Mouse (Mus musculus) midbrain, embryonic 11.5 days (tissue): ENCODE data around the gene Col4a6. TPM values are rescaled to one million over a fixed set of nuclear protein-coding genes. Genes with fewer than 3 reads are reported as not detected.

Source experiments
- ATAC-seq: fragments of 200-750 bp; cut with Nextera tagmentation; 2 replicates; pipeline ENCODE4 v1.8.0; 2017; ENCODE audit warnings: moderate TSS enrichment, moderate library complexity; ENCODE audit not compliant: low FRiP score
- DNase-seq: peaks from one replicate; pipeline ENCODE4 v3.0.0; 2015; ENCODE audit warnings: low spot score; ENCODE audit errors: missing footprints
- H3K27ac ChIP-seq: fragments of 300-500 bp; sonication (generic); 2 replicates; pipeline ENCODE4 v1.5.1; 2014; ENCODE audit warnings: low read depth, low read length
- H3K27me3 ChIP-seq: fragments of 300-500 bp; sonication (generic); 2 replicates; pipeline ENCODE4 v1.6.1; 2014; ENCODE audit warnings: mild to moderate bottlenecking, low read length, moderate library complexity, mixed read lengths; ENCODE audit not compliant: control insufficient read depth, insufficient read depth
- H3K36me3 ChIP-seq: fragments of 300-500 bp; sonication (generic); 2 replicates; pipeline ENCODE4 v1.6.1; 2014; ENCODE audit warnings: mild to moderate bottlenecking, low read length, moderate library complexity, mixed read lengths; ENCODE audit not compliant: control insufficient read depth, insufficient read depth
- H3K4me1 ChIP-seq: fragments of 300-500 bp; sonication (generic); 2 replicates; pipeline ENCODE4 v1.6.1; 2014; ENCODE audit warnings: low read length; ENCODE audit not compliant: control insufficient read depth, insufficient read depth
- H3K4me2 ChIP-seq: fragments of 300-500 bp; sonication (generic); 2 replicates; pipeline ENCODE4 v1.6.1; 2014; ENCODE audit warnings: mild to moderate bottlenecking, moderate library complexity
- H3K4me3 ChIP-seq: fragments of 300-500 bp; sonication (generic); 2 replicates; pipeline ENCODE4 v1.5.1; 2014; ENCODE audit warnings: low read depth, low read length
- H3K9ac ChIP-seq: fragments of 300-500 bp; sonication (generic); 2 replicates; pipeline ENCODE4 v1.6.1; 2014; ENCODE audit warnings: low read length
- H3K9me3 ChIP-seq: fragments of 300-500 bp; sonication (generic); 2 replicates; pipeline ENCODE4 v1.6.1; 2016; ENCODE audit warnings: low read length; ENCODE audit not compliant: control insufficient read depth
- WGBS: fragments of 180-500 bp; shearing (Covaris S2); extraction: QIAGEN DNeasy Blood & Tissue Kit; methylation state at CpG from one replicate; pipeline ENCODE4 v1.1.7; 2014; 5-methylcytosine and 5-hydroxymethylcytosine counted together
- polyA plus RNA-seq: library from polyadenylated mRNA; unstranded; fragments of >200 nt; fragmentation: Nextera tagmentation; extraction: Ambion mirVana; gene quantifications from 2 replicates; pipeline ENCODE4 v1.2.1, GENCODE M21; 2014

Col4a6 gene
- polyA plus RNA-seq, 1 experiment from 2014 or later = 1.6 TPM

- DNase-seq (no peak), ATAC-seq (no peak)
- H3K9ac ChIP-seq = no peak overlapping the region
- no peaks in the 10 kb centered on the region for H3K9me3 ChIP-seq
- H3K4me3 ChIP-seq = no peak overlapping the region
- no peak overlapping the region for H3K4me2 ChIP-seq
- no peaks in the 10 kb centered on the region for H3K4me1 ChIP-seq
- H3K27ac ChIP-seq = no peak overlapping the region
- 80% methylated on average over 3 of the region's 3 CpGs for WGBS
- H3K27me3 ChIP-seq = peaks cover 50% of the 10 kb centered on the region
- no peaks in the 10 kb centered on the region for H3K36me3 ChIP-seq
Observed at GRCm38 (mm10) chrX:141198993-141199392, 274.9 kb downstream of the Col4a6 start.

GRCm38 (mm10) chrX:141195036-141195435 lies 278.8 kb downstream of the Col4a6 start:
- Histone ChIP-seq H3K4me3 (no peak overlapping the region), H3K27me3 (peaks cover 64% of the 10 kb centered on the region)

GRCm38 (mm10) chrX:141175353-141175752 lies 298.5 kb downstream of the Col4a6 start:
- no peak overlapping the region for H3K9ac ChIP-seq
- no peaks in the 10 kb centered on the region for H3K9me3 ChIP-seq
- H3K4me1 ChIP-seq = no peaks in the 10 kb centered on the region
- no peaks in the 10 kb centered on the region for H3K36me3 ChIP-seq
- DNase-seq (peak; percentile 96), ATAC-seq (no peak)
- WGBS = 39% methylated on average over 7 of the region's 7 CpGs
- peaks cover 29% of the 10 kb centered on the region for H3K27me3 ChIP-seq
- no peak overlapping the region for H3K4me2 ChIP-seq
- H3K27ac ChIP-seq = no peak overlapping the region
- H3K4me3 ChIP-seq = no peak overlapping the region

More at GRCm38 (mm10) chrX:141195036-141195435, 278.8 kb downstream of the Col4a6 start:
- Histone ChIP-seq H3K9ac (no peak overlapping the region), H3K36me3 (no peaks in the 10 kb centered on the region), H3K9me3 (no peaks in the 10 kb centered on the region), H3K4me2 (no peak overlapping the region), H3K27ac (no peak overlapping the region), H3K4me1 (no peaks in the 10 kb centered on the region)
- no peak for ATAC-seq
- no peak for DNase-seq

DNA sequence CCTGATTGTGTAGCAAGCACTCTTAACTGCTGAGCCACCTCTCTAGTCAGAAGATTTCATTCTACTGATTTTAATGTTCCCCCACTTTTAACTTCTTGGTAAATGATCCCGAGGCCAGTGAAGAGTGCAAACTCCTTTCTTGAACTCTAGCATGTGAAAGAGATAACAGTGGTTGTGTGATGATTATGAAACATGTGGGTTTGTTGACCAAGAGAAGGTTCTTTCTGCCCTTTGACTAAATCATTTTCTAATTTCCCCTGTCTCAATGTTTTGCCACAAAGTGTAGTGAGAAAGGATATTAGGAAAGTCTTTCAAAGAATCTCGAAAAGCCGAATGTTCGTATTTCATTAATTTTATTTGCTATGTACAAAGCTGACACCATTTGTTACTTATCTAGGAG lies 308.8 kb downstream of the Col4a6 start:
- Histone ChIP-seq H3K4me1 (no peaks in the 10 kb centered on the region), H3K9me3 (no peaks in the 10 kb centered on the region), H3K36me3 (no peaks in the 10 kb centered on the region), H3K27me3 (peaks cover 18% of the 10 kb centered on the region), H3K4me2 (no peak overlapping the region), H3K27ac (no peak overlapping the region), H3K9ac (no peak overlapping the region), H3K4me3 (no peak overlapping the region)
- DNase-seq = no peak
- WGBS = 89% methylated on average over 4 of the region's 4 CpGs
- no peak for ATAC-seq

GRCm38 (mm10) chrX:141160371-141160770 lies 313.5 kb downstream of the Col4a6 start:
- WGBS = 75% methylated on average over 3 of the region's 3 CpGs
- H3K9me3 ChIP-seq = no peaks in the 10 kb centered on the region
- no peak overlapping the region for H3K4me2 ChIP-seq
- H3K4me3 ChIP-seq = no peak overlapping the region
- H3K4me1 ChIP-seq = no peaks in the 10 kb centered on the region
- H3K9ac ChIP-seq = no peak overlapping the region
- ATAC-seq = no peak
- H3K27ac ChIP-seq = no peak overlapping the region
- no peaks in the 10 kb centered on the region for H3K36me3 ChIP-seq
- peaks cover 11% of the 10 kb centered on the region for H3K27me3 ChIP-seq
- DNase-seq = no peak

DNA sequence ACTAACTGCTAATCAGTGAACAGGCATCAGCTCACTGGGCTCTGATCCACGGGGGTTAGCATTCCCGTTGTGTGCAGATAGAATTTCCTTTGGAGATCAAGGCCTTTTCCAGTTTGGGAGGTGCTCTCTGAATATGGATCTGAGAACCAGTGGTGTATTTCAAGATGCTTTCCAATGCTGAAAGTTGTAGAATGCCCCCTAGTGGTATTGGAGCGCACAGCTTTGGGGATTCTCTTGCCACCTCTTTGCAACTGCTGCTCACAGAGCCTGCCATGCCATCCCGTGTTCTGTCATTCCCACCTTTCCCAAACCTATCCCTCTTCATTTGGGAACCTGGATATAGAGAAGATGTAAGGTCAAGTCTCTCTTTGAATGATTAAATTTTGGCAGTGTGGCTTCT lies 315.7 kb downstream of the Col4a6 start:
- no peak for ATAC-seq
- H3K27ac ChIP-seq = no peak overlapping the region
- H3K4me3 ChIP-seq = no peak overlapping the region
- H3K27me3 ChIP-seq = peaks cover 13% of the 10 kb centered on the region
- no peak overlapping the region for H3K4me2 ChIP-seq
- no peaks in the 10 kb centered on the region for H3K4me1 ChIP-seq
- 48% methylated on average over 4 of the region's 4 CpGs for WGBS
- DNase-seq = no peak
- no peak overlapping the region for H3K9ac ChIP-seq
- no peaks in the 10 kb centered on the region for H3K9me3 ChIP-seq
- H3K36me3 ChIP-seq = no peaks in the 10 kb centered on the region

DNA sequence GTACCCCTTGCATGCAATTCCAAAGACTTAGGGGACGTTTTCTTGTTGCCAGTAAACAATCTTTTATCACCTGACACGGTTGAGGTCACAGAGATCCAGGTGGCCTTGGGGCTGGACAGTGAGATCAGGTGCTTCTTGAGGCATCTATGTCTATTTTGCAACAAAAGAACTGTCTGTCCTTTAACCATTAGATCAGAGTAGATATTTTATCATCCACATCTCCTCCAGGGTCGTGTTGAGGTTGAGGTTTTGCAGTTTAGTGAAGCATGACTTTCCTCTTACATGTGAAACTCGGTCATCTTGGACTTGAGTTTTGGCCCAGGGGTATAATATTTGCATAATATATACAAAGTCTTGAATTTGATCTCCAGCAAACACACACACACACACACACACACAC lies 316.2 kb downstream of the Col4a6 start:
- H3K27ac ChIP-seq = no peak overlapping the region
- H3K27me3 ChIP-seq = peaks cover 13% of the 10 kb centered on the region
- H3K9me3 ChIP-seq = no peaks in the 10 kb centered on the region
- no peak overlapping the region for H3K4me3 ChIP-seq
- no peak overlapping the region for H3K9ac ChIP-seq
- ATAC-seq (no peak), DNase-seq (no peak)
- H3K4me1 ChIP-seq = no peaks in the 10 kb centered on the region
- H3K36me3 ChIP-seq = no peaks in the 10 kb centered on the region
- H3K4me2 ChIP-seq = no peak overlapping the region
- WGBS = 60% methylated on average over 4 of the region's 4 CpGs

DNA sequence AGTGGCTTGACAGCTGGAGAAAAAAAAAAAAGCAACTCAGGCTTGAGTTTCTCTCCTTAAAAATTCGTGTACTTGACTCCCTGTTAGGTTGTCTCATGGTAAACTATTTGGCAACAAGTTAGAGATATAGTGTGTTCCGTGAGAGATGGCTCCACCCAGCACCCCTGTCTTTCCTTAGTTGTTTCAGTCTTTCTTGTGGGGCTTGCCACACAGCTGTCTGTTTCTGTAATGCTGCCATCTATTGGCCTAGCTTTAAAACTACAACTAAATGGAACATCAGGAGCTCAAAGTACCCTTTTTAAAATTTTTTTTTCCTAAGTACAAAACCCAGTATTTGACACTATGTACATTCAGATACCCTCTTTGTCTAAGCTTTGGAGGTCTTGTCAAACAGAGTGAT lies 317.2 kb downstream of the Col4a6 start:
- DNase-seq (no peak), ATAC-seq (no peak)
- H3K9me3 ChIP-seq = no peaks in the 10 kb centered on the region
- no peak overlapping the region for H3K4me3 ChIP-seq
- no peak overlapping the region for H3K27ac ChIP-seq
- H3K27me3 ChIP-seq = peaks cover 16% of the 10 kb centered on the region
- 15% methylated on average over 2 of the region's 2 CpGs for WGBS
- no peaks in the 10 kb centered on the region for H3K36me3 ChIP-seq
- H3K9ac ChIP-seq = no peak overlapping the region
- no peaks in the 10 kb centered on the region for H3K4me1 ChIP-seq
- H3K4me2 ChIP-seq = no peak overlapping the region

- H3K9ac ChIP-seq = no peak overlapping the region
- no peak overlapping the region for H3K27ac ChIP-seq
- H3K27me3 ChIP-seq = peaks cover 28% of the 10 kb centered on the region
- H3K4me2 ChIP-seq = no peak overlapping the region
- ATAC-seq (no peak), DNase-seq (no peak)
- H3K36me3 ChIP-seq = no peaks in the 10 kb centered on the region
- H3K4me1 ChIP-seq = no peaks in the 10 kb centered on the region
- no peaks in the 10 kb centered on the region for H3K9me3 ChIP-seq
- H3K4me3 ChIP-seq = no peak overlapping the region
Observed at GRCm38 (mm10) chrX:141151182-141151581, 322.7 kb downstream of the Col4a6 start.

DNA sequence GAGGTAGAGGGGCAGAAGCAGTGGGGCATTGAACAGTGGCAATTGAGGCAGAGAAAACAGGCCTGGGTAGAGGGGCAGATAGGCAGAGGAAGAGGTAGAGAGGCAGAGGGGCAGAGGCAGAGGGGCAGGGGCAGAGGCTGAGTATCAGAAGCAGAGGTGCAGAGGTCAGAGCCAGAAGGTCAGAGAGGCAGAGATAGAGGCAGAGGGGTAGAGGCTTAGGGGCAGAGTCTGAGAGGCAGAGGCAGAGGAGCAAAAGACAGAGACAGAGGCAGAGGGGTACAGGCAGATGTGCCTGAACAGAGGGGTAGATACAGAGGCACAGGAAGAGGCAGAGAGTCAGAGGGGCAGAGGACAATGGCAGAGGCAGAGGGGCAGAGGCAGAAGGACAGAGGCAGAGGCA lies 323.6 kb downstream of the Col4a6 start:
- H3K4me2 ChIP-seq = no peak overlapping the region
- H3K36me3 ChIP-seq = no peaks in the 10 kb centered on the region
- no peak overlapping the region for H3K9ac ChIP-seq
- H3K27me3 ChIP-seq = peaks cover 23% of the 10 kb centered on the region
- H3K4me1 ChIP-seq = no peaks in the 10 kb centered on the region
- no peak for DNase-seq
- no peak overlapping the region for H3K27ac ChIP-seq
- peak; percentile 48; the same call in 1 of the 2 replicates for ATAC-seq
- no peaks in the 10 kb centered on the region for H3K9me3 ChIP-seq
- no peak overlapping the region for H3K4me3 ChIP-seq
